In the genomic region with DNA sequence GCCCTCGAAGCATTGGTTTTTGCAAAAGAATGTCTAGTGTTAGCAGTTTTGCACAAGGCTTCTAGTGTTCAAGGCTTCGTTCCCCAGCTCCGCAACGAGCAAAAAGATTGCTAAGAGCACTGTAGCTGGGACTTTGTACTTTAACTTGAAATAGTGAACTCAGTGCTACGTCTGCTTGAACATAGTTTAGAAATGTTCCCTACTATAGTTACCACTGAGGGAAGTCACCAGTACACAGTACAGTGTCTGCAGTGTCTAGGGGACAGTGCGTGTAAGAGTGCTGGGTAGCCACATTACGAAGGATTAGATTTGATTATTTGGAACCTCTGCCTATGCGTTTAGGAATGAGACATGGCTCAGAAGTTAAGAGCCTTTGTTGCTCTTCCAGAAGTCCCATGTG, we compare ENCODE assay signal across 14 mouse cellular contexts.
"Had no signal": no experiment of that assay in that cellular context is flagged by ENCODE, and none has a peak within 500 bp of the region (broad histone marks: within the 10 kb centered on the region; RNA-seq: fewer than 3 reads in every experiment).

No protein-coding gene starts in this region.

- H3K9ac ChIP-seq: lung, embryonic 14.5 days; midbrain, embryonic 12.5 days; midbrain, embryonic 15.5 days; neural tube, embryonic 12.5 days; stomach, embryonic 15.5 days had no signal

- H3K4me1 ChIP-seq: midbrain, embryonic 12.5 days; midbrain, embryonic 15.5 days had no signal

- H3K4me3 ChIP-seq: midbrain, embryonic 10.5 days; midbrain, embryonic 12.5 days; midbrain, embryonic 15.5 days; neural tube, embryonic 12.5 days; stomach, embryonic 15.5 days had no signal

- DNase-seq: lung, adult 18-20 months; lung, embryonic 14.5 days; lung, postnatal 10 days; lung, postnatal 4 days; right cerebral cortex, postnatal 14 days; thymus, adult 2 months; thymus, postnatal 25 days; thymus, postnatal 4 days had no signal

- H3K27me3 ChIP-seq: midbrain, embryonic 12.5 days; midbrain, embryonic 15.5 days; neural tube, embryonic 12.5 days; stomach, embryonic 15.5 days had no signal

- H3K27ac ChIP-seq: midbrain, embryonic 10.5 days; midbrain, embryonic 12.5 days; midbrain, embryonic 15.5 days; neural tube, embryonic 12.5 days; stomach, embryonic 15.5 days; stomach, postnatal 0 days had no signal

- H3K36me3 ChIP-seq: neural tube, embryonic 12.5 days had no signal

- ATAC-seq: midbrain, embryonic 15.5 days had no signal

- H3K9me3 ChIP-seq: midbrain, embryonic 10.5 days; midbrain, embryonic 12.5 days; midbrain, embryonic 15.5 days; neural tube, embryonic 12.5 days; stomach, embryonic 15.5 days had no signal

- H3K4me2 ChIP-seq: lung, embryonic 14.5 days; midbrain, embryonic 12.5 days; midbrain, embryonic 15.5 days; neural tube, embryonic 12.5 days; stomach, embryonic 15.5 days had no signal
